Mouse (Mus musculus) forebrain, embryonic 16.5 days (tissue): ENCODE results near the gene Cd22. TPM values are rescaled to one million over a fixed set of nuclear protein-coding genes. Genes with fewer than 3 reads are reported as not detected.
"Not testable (repeated sequence)": the region's sequence is repeated elsewhere in the genome, so short reads cannot be mapped to it uniquely, and the experiment has no call there.

Source experiments
- ATAC-seq: fragments of 200-750 bp; cut with Nextera tagmentation; 2 replicates; pipeline ENCODE4 v1.8.0; 2017; ENCODE audit warnings: mild to moderate bottlenecking, moderate library complexity
- H3K27ac ChIP-seq: fragments of 300-500 bp; sonication (generic); 2 replicates; pipeline ENCODE4 v1.5.1; 2014; ENCODE audit warnings: low read length, control low read depth
- H3K27me3 ChIP-seq: fragments of 300-500 bp; sonication (generic); replicated peaks from 2 replicates; pipeline ENCODE4 v1.6.1; 2014; ENCODE audit warnings: low read length; ENCODE audit not compliant: control insufficient read depth, insufficient read depth
- H3K36me3 ChIP-seq: fragments of 300-500 bp; sonication (generic); 2 replicates; pipeline ENCODE4 v1.6.1; 2014; ENCODE audit not compliant: control insufficient read depth, insufficient read depth
- H3K4me1 ChIP-seq: fragments of 300-500 bp; sonication (generic); replicated peaks from 2 replicates; pipeline ENCODE4 v1.6.1; 2014; ENCODE audit warnings: low read length; ENCODE audit not compliant: control insufficient read depth, insufficient read depth
- H3K4me2 ChIP-seq: fragments of 300-500 bp; sonication (generic); 2 replicates; pipeline ENCODE4 v1.6.1; 2014; ENCODE audit warnings: mild to moderate bottlenecking, low read length, control low read depth
- H3K4me3 ChIP-seq: fragments of 300-500 bp; sonication (generic); replicated peaks from 2 replicates; pipeline ENCODE4 v1.5.1; 2014; ENCODE audit warnings: mild to moderate bottlenecking, low read length, control low read depth
- H3K9ac ChIP-seq: fragments of 300-500 bp; sonication (generic); replicated peaks from 2 replicates; pipeline ENCODE4 v1.6.1; 2014; ENCODE audit warnings: low read depth, low read length, control low read depth
- H3K9me3 ChIP-seq: fragments of 300-500 bp; sonication (generic); 2 replicates; pipeline ENCODE4 v1.6.1; 2016; ENCODE audit warnings: low read length; ENCODE audit not compliant: control insufficient read depth
- WGBS: fragments of 180-500 bp; shearing (Covaris S2); extraction: QIAGEN DNeasy Blood & Tissue Kit; methylation state at CpG from one replicate; pipeline ENCODE4 v1.1.7; 2014; 5-methylcytosine and 5-hydroxymethylcytosine counted together
- polyA plus RNA-seq: library from polyadenylated mRNA; unstranded; fragments of >200 nt; fragmentation: Nextera tagmentation; extraction: Ambion mirVana; gene quantifications from 2 replicates; pipeline ENCODE4 v1.2.1, GENCODE M21; 2015

Gene Cd22
- polyA plus RNA-seq, 1 experiment from 2014 or later, result 0.25 TPM

DNA sequence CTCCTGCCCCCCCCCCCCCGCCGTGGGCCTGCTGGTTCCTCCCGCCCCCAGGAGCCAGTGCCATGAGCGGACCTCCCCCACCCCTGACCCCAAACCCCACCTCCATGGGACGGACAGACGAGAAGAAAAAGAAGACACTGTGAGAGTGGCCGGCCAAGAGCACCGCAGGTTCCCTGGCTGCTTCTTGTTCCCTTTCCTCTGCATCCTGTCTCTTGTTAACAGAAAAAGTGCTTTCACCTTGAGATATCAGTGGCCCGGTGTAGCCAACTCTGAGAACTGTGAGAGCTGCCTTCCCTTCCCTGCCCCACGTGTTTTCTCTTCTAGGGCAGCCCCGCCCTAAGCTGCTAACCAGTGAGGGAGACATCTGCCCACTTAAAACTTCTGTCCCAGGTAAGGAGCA is 47.5 kb downstream of the Cd22 start:
- not testable (repeated sequence) for H3K9me3 ChIP-seq, H3K27ac ChIP-seq, H3K9ac ChIP-seq, H3K4me3 ChIP-seq, H3K4me2 ChIP-seq, H3K27me3 ChIP-seq, H3K4me1 ChIP-seq, ATAC-seq, H3K36me3 ChIP-seq
- 45% methylated on average over 9 of the region's 11 CpGs for WGBS

DNA sequence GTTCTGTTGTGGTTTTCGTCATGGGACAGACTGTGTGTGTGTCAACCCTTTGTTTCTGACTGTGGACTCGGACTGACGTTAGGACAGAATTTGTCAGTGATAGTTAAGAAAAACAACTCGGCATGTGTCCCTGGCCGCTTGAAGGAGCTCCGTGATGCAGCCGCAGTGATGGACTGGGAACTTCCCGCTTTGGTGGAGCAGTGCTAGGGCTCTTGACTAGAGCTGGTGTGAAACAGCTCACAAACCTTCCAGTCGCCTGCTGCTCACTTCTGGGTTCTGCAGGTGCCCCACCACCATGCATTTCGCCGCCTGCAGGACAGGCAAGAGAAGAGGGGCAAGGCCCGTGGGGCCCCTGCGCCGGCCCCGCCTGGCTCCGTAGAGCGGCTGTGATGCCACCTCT is 47.9 kb downstream of the Cd22 start:
- H3K4me3 ChIP-seq, result no peak overlapping the region
- H3K4me2 ChIP-seq, result no peak overlapping the region
- no peak overlapping the region for H3K9ac ChIP-seq
- no peaks in the 10 kb centered on the region for H3K27me3 ChIP-seq
- H3K4me1 ChIP-seq, result no peaks in the 10 kb centered on the region
- ATAC-seq, result no peak
- H3K36me3 ChIP-seq, result no peaks in the 10 kb centered on the region
- no peak overlapping the region for H3K27ac ChIP-seq
- WGBS, result 81% methylated on average over 13 of the region's 17 CpGs
- H3K9me3 ChIP-seq, result no peaks in the 10 kb centered on the region

DNA sequence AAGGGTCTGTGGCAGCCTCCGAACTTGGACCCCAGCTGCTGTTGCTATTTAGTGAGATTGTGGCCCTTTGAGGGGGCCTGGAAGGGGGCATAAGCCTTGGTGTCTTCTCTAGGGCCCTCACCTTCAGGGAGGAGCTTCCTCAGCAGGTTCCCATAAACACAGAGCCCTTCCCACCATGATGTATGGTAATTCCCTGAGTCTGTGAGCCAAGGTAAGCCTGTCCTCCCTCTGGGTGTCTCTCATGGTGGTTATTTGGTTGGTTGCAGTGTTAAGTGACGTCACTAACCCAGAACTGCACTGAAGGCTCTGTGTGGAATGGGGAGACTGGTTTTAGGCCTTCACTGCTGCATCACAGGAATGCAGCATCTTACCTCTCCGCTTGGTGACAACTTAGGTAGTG is 50.7 kb downstream of the Cd22 start:
- WGBS, result 65% methylated on average over 3 of the region's 3 CpGs
- H3K4me1 ChIP-seq, result no peaks in the 10 kb centered on the region
- no peak for ATAC-seq
- H3K36me3 ChIP-seq, result no peaks in the 10 kb centered on the region
- no peak overlapping the region for H3K27ac ChIP-seq
- no peaks in the 10 kb centered on the region for H3K9me3 ChIP-seq
- H3K4me3 ChIP-seq, result no peak overlapping the region
- H3K4me2 ChIP-seq, result no peak overlapping the region
- no peaks in the 10 kb centered on the region for H3K27me3 ChIP-seq
- no peak overlapping the region for H3K9ac ChIP-seq

DNA sequence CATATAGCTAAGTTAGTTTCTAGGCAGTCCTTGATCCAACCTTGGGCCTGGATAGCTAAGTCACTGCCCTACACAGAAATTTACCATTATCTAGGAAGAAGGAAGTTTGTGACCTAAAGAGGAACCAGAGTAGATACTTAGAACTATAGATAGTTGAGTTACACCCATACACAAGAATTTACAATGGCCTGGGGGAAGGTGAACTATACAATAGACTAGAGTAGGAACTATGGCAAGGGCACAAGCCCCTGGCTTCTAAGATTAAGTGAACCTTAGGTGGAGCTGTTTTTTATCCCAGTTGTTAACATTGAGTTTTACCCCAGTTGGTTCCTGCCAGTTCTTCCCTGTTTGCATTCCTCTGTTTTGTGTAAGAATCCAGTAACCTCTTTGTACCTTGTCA is 51.3 kb downstream of the Cd22 start:
- not testable (repeated sequence) for H3K9ac ChIP-seq, H3K27ac ChIP-seq, H3K4me1 ChIP-seq, H3K27me3 ChIP-seq, H3K36me3 ChIP-seq, H3K9me3 ChIP-seq, H3K4me2 ChIP-seq, H3K4me3 ChIP-seq, ATAC-seq

DNA sequence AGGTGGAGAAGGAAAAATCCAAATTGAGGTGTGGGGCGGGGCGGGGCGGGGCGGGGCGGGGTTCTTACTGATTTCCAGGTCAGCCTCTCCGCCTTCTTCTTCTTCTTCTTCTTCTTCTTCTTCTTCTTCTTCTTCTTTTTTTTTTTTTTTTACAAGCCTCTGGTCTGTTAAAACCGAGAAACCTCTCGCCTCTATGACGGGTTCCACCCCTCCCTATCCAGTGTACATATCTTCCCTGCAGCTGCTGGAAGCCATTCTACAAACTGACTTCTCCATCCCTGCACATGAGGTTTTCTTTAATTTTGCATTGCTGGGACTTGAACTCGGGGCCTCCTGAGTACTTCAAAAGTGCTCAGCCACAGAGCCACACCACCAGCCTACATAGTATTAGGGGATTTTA is 53.5 kb downstream of the Cd22 start:
- Histone ChIP-seq H3K9me3 (no peaks in the 10 kb centered on the region), H3K27me3 (no peaks in the 10 kb centered on the region), H3K4me3 (no peak overlapping the region), H3K27ac (no peak overlapping the region), H3K36me3 (no peaks in the 10 kb centered on the region), H3K4me2 (no peak overlapping the region), H3K9ac (no peak overlapping the region), H3K4me1 (no peaks in the 10 kb centered on the region)
- ATAC-seq, result no peak
- WGBS, result 92% methylated on average over 10 of the region's 10 CpGs

DNA sequence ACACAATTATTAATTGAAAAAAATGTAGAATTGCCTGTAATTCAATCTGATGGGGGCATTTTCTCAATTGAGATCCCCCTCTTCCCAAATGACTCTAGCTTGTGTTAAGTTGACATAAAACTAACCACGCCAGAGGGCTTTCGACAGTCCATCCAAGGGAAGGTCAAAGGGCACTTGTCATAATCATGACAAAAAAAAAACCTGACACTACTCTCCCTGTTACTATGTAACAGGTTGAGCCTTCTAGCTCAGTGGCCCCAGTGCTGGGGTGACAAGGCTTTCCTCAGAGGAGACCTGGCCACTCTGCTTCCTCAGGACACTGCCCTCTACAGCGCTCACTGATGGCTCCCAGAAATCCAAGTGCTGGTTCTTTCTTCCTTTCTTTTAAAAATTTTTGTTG is 55.8 kb downstream of the Cd22 start:
- no peak overlapping the region for H3K27ac ChIP-seq
- no peak overlapping the region for H3K9ac ChIP-seq
- ATAC-seq, result no peak
- H3K4me3 ChIP-seq, result no peak overlapping the region
- H3K9me3 ChIP-seq, result no peaks in the 10 kb centered on the region
- H3K36me3 ChIP-seq, result no peaks in the 10 kb centered on the region
- WGBS, result 97% methylated on average over 3 of the region's 3 CpGs
- no peak overlapping the region for H3K4me2 ChIP-seq
- no peaks in the 10 kb centered on the region for H3K4me1 ChIP-seq
- H3K27me3 ChIP-seq, result no peaks in the 10 kb centered on the region

DNA sequence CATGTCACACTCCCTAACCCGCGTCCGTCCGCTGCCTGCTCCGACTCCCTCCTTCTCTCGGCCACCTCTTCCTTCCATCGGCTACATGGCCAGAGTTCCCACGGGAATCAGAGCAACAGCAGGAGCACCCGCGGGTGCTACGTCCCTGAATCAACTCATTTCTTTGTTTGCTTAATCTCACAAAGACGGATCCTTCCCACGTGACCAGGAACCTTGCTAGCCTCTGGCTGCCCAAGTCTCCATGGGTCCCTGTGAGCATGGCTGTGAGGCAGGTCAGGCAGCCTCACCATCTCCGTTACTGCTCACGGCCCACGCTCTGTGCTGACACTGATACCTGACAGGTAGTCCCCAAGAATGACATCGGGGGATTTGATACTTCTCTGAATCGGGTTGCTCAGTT is 56.5 kb downstream of the Cd22 start, which contains the start of gene Ffar2:
TSS of gene Ffar2 (minus strand) at position 101 of the 400 bp plus-strand sequence.
- Histone ChIP-seq H3K4me2 (no peak within 1 kb of the TSS), H3K4me3 (no peak within 1 kb of the TSS), H3K36me3 (no peaks in the 10 kb centered on the region), H3K4me1 (no peaks in the 10 kb centered on the region), H3K27me3 (no peaks in the 10 kb centered on the region), H3K9ac (no peak within 1 kb of the TSS), H3K27ac (no peak within 1 kb of the TSS), H3K9me3 (no peaks in the 10 kb centered on the region)
- no peak for ATAC-seq
- 89% methylated on average over 18 of the region's 18 CpGs for WGBS

DNA sequence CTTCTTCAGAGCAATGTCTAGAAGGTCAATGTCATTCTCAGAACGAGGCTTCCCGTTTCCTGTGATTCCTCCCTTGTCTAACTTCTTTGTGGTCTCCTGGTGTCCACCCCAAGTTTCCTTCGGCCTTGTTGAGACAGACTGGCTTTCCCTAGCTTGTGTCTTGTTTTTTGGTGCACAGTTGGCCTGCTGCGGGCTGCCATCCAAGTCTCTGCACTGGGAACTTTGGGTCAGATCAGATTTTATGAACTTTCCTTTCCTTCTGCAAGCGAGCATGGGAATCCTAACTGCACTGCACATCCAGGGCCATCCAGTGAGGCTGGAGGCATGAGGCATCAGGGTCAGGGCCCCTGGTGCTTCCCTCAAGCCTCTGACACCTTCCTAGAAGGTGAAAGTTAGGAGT is 58.6 kb downstream of the Cd22 start:
- H3K9ac ChIP-seq, result no peak overlapping the region
- H3K27me3 ChIP-seq, result no peaks in the 10 kb centered on the region
- no peaks in the 10 kb centered on the region for H3K4me1 ChIP-seq
- WGBS, result 70% methylated on average over 5 of the region's 5 CpGs
- no peaks in the 10 kb centered on the region for H3K9me3 ChIP-seq
- no peak overlapping the region for H3K4me3 ChIP-seq
- ATAC-seq, result no peak
- H3K4me2 ChIP-seq, result no peak overlapping the region
- H3K36me3 ChIP-seq, result no peaks in the 10 kb centered on the region
- H3K27ac ChIP-seq, result no peak overlapping the region

DNA sequence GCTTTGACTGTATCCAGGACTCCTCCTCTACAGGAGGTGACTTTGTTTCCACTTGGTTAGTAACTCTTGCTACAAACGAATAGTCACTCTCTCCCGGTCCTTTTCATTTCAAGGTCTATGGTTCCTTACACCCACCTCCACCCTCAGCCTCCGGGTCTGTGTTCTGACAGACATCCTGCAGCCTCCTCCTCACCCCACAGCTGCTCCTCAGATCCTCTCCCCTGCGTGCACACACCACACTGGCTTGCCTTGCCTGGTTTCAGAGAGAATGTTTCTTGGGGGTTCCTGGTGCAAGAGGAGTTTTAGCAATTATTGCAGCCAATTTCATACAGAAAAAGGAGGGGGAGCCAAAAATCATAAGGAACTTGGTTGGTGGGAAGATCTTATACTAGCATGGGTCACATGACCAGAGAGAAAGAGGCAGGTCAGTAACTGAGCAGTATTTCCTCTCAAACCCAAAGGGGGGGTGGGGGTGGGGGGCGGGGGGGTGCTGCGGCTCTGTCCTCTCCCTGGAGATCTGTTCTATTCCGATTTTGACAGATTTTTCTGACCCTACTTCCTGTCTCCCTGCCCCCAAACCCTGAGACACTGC is 59.2 kb downstream of the Cd22 start:
- Histone ChIP-seq H3K27me3 (no peaks in the 10 kb centered on the region), H3K36me3 (no peaks in the 10 kb centered on the region), H3K4me3 (no peak overlapping the region), H3K9ac (no peak overlapping the region), H3K9me3 (no peaks in the 10 kb centered on the region), H3K4me1 (no peaks in the 10 kb centered on the region), H3K27ac (no peak overlapping the region), H3K4me2 (no peak overlapping the region)
- no peak for ATAC-seq
- WGBS, result 70% methylated on average over 7 of the region's 7 CpGs

DNA sequence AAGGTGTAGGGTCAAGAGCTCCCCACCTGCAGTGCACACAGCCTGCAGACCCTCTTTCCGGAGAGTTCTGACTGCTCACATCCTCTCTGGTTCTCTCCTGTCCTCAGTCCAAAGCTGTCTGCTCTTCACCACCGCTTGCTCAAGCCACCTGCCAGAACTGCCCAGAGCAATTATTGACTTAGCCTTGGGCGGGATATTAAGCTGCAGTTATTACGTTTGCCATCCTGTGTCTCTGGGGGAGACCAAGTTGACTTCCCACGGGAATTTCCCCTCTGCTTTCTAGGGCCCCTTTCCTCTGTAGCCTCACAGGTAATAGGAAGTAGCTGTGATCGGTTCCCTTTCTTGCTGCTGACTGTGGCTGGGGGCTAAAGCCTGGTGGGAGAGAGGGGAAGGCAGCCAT is 60.0 kb downstream of the Cd22 start:
- no peaks in the 10 kb centered on the region for H3K4me1 ChIP-seq
- no peak overlapping the region for H3K9ac ChIP-seq
- no peaks in the 10 kb centered on the region for H3K27me3 ChIP-seq
- no peak overlapping the region for H3K27ac ChIP-seq
- no peaks in the 10 kb centered on the region for H3K36me3 ChIP-seq
- ATAC-seq, result no peak
- 68% methylated on average over 5 of the region's 6 CpGs for WGBS
- H3K4me2 ChIP-seq, result no peak overlapping the region
- H3K4me3 ChIP-seq, result no peak overlapping the region
- no peaks in the 10 kb centered on the region for H3K9me3 ChIP-seq
